Mouse (Mus musculus) stomach, embryonic 16.5 days (tissue): ENCODE data around the gene Cnnm1. TPM values are rescaled to one million over a fixed set of nuclear protein-coding genes. Genes with fewer than 3 reads are reported as not detected.

Experiments
- ATAC-seq: fragments of 200-750 bp; cut with Nextera tagmentation; 2 replicates; pipeline ENCODE4 v1.8.0; 2017; ENCODE audit warnings: moderate number of reproducible peaks, moderate TSS enrichment; ENCODE audit not compliant: insufficient read depth, low FRiP score
- H3K27ac ChIP-seq: fragments of 300-500 bp; sonication (generic); 2 replicates; pipeline ENCODE4 v1.5.1; 2014; ENCODE audit warnings: low read length
- H3K27me3 ChIP-seq: fragments of 300-500 bp; sonication (generic); 2 replicates; pipeline ENCODE4 v1.6.1; 2014; ENCODE audit warnings: low read length, control low read depth, mixed read lengths; ENCODE audit not compliant: control insufficient read depth, insufficient read depth
- H3K36me3 ChIP-seq: fragments of 300-500 bp; sonication (generic); 2 replicates; pipeline ENCODE4 v1.6.1; 2014; ENCODE audit warnings: low read length; ENCODE audit not compliant: control insufficient read depth, insufficient read depth
- H3K4me1 ChIP-seq: fragments of 300-500 bp; sonication (generic); 2 replicates; pipeline ENCODE4 v1.6.1; 2014; ENCODE audit warnings: low read length, control low read depth, mixed read lengths; ENCODE audit not compliant: control insufficient read depth, insufficient read depth
- H3K4me2 ChIP-seq: fragments of 300-500 bp; sonication (generic); 2 replicates; pipeline ENCODE4 v1.6.1; 2014; ENCODE audit warnings: low read depth, low read length, mixed read lengths
- H3K4me3 ChIP-seq: fragments of 300-500 bp; sonication (generic); replicated peaks from 2 replicates; pipeline ENCODE4 v1.5.1; 2014; ENCODE audit warnings: mild to moderate bottlenecking, low read length
- H3K9ac ChIP-seq: fragments of 300-500 bp; sonication (generic); 2 replicates; pipeline ENCODE4 v1.6.1; 2014; ENCODE audit warnings: low read length
- H3K9me3 ChIP-seq: fragments of 300-500 bp; sonication (generic); replicated peaks from 2 replicates; pipeline ENCODE4 v1.6.1; 2016; ENCODE audit warnings: low read length, control low read depth; ENCODE audit not compliant: control insufficient read depth
- WGBS: fragments of 180-500 bp; shearing (Covaris S2); extraction: QIAGEN DNeasy Blood & Tissue Kit; methylation state at CpG from one replicate; pipeline ENCODE4 v1.1.7; 2014; 5-methylcytosine and 5-hydroxymethylcytosine counted together
- polyA plus RNA-seq: library from polyadenylated mRNA; unstranded; fragments of >200 nt; fragmentation: Nextera tagmentation; extraction: Ambion mirVana; gene quantifications from 2 replicates; pipeline ENCODE4 v1.2.1, GENCODE M21; 2015

Cnnm1 gene
- polyA plus RNA-seq, 1 experiment from 2014 or later, result 0.32 TPM

- no peaks in the 10 kb centered on the region for H3K36me3 ChIP-seq
- WGBS, result 87% methylated on average over 12 of the region's 12 CpGs
- ATAC-seq, result no peak
- H3K4me3 ChIP-seq, result no peak overlapping the region
- H3K9me3 ChIP-seq, result no peaks in the 10 kb centered on the region
- H3K27ac ChIP-seq, result no peak overlapping the region
- no peaks in the 10 kb centered on the region for H3K4me1 ChIP-seq
- no peak overlapping the region for H3K4me2 ChIP-seq
- no peaks in the 10 kb centered on the region for H3K27me3 ChIP-seq
- H3K9ac ChIP-seq, result no peak overlapping the region
These were observed 20.2 kb downstream of the Cnnm1 start for GRCm38 (mm10) chr19:43460481-43460880.

DNA sequence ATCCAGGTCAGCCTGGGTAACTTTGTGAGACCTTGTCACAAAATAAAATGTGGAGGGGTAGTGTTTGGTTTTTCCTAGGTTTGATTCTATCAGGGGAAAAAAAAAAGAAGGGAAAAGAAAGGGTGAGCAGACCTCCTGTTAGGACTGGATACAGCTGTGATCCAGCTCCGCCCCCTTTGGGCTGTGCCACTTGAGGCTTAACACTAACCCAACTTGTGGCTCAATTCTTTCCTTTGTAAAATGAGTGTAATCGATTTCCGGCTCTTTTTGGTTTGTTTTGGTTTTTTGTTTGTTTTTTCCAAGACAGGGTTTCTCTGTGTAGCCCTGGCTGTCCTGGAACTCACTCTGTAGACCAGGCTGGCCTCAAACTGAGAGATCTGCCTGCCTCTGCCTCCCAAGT, 21.9 kb downstream of the Cnnm1 start:
- Histone ChIP-seq H3K27me3 (no peaks in the 10 kb centered on the region), H3K27ac (no peak overlapping the region), H3K4me2 (no peak overlapping the region), H3K9ac (no peak overlapping the region), H3K4me3 (no peak overlapping the region), H3K36me3 (no peaks in the 10 kb centered on the region), H3K4me1 (no peaks in the 10 kb centered on the region), H3K9me3 (no peaks in the 10 kb centered on the region)
- ATAC-seq, result no peak
- WGBS, result 92% methylated on average over 3 of the region's 3 CpGs

- Histone ChIP-seq H3K27me3 (no peaks in the 10 kb centered on the region), H3K27ac (no peak overlapping the region), H3K4me2 (no peak overlapping the region), H3K9ac (no peak overlapping the region), H3K4me3 (no peak overlapping the region), H3K36me3 (no peaks in the 10 kb centered on the region), H3K9me3 (no peaks in the 10 kb centered on the region), H3K4me1 (no peaks in the 10 kb centered on the region)
- 83% methylated on average over 7 of the region's 7 CpGs for WGBS
- peak; percentile 79 for ATAC-seq
These were observed 23.5 kb downstream of the Cnnm1 start for GRCm38 (mm10) chr19:43463546-43464293.

- H3K9me3 ChIP-seq, result no peaks in the 10 kb centered on the region
- H3K27me3 ChIP-seq, result no peaks in the 10 kb centered on the region
- ATAC-seq, result no peak
- no peaks in the 10 kb centered on the region for H3K36me3 ChIP-seq
- H3K4me3 ChIP-seq, result no peak overlapping the region
- no peak overlapping the region for H3K27ac ChIP-seq
- no peak overlapping the region for H3K9ac ChIP-seq
- no peaks in the 10 kb centered on the region for H3K4me1 ChIP-seq
- no peak overlapping the region for H3K4me2 ChIP-seq
- 68% methylated on average over 3 of the region's 3 CpGs for WGBS
These were observed 24.1 kb downstream of the Cnnm1 start for GRCm38 (mm10) chr19:43464294-43464687.

DNA sequence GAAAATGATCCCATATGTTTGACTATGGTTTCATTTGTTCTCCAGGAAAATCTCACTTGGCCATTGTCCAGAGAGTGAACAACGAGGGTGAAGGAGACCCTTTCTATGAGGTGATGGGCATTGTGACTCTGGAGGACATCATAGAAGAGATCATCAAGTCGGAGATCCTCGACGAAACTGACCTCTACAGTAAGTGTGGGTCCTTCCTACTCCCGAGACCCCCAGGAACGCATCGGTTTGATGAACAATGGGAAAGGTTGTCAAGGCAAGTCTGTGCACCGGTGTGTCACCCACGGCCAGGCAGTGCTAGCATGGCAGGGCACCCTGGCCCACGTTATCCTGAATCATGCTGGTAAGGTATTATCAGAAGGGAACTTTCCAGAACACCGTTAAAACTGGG, 24.8 kb downstream of the Cnnm1 start:
- WGBS, result 89% methylated on average over 11 of the region's 11 CpGs
- H3K27ac ChIP-seq, result no peak overlapping the region
- ATAC-seq, result no peak
- H3K4me3 ChIP-seq, result no peak overlapping the region
- no peaks in the 10 kb centered on the region for H3K4me1 ChIP-seq
- no peak overlapping the region for H3K9ac ChIP-seq
- no peaks in the 10 kb centered on the region for H3K36me3 ChIP-seq
- no peak overlapping the region for H3K4me2 ChIP-seq
- H3K27me3 ChIP-seq, result no peaks in the 10 kb centered on the region
- H3K9me3 ChIP-seq, result no peaks in the 10 kb centered on the region

DNA sequence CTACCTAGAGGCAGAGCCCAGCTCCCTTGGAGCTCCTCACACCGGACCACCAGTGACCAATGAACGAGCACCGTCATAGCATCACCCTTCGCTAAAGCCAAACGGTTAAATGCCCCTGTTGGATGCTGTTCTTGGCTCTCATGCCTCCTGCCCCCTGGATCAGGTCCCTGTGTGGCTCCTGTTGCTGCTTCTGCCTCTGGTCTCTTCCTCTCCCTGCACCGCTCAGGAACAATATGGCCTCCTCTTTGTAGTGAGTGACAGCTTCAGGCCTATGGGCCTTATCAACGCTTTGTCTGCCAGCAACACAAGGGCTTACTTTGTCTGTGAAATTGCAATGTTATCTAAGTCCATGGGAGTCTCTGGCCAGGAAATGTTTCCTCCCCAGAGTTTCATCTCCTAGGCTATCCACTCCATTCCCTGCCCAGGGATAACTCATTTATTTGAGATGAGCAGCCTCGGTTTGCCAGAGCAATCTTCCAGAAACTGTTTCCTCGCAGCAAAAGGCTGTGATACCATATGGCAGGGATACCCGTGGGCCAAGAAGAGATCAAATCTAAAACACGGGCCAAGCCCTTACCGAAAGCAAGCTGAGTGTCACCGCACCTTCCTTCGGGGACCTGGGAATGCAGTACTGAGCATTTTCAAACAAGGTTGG, 25.5 kb downstream of the Cnnm1 start:
- H3K27me3 ChIP-seq, result no peaks in the 10 kb centered on the region
- H3K36me3 ChIP-seq, result no peaks in the 10 kb centered on the region
- H3K27ac ChIP-seq, result no peak overlapping the region
- no peak overlapping the region for H3K4me3 ChIP-seq
- ATAC-seq, result no peak
- H3K9me3 ChIP-seq, result no peaks in the 10 kb centered on the region
- no peaks in the 10 kb centered on the region for H3K4me1 ChIP-seq
- H3K4me2 ChIP-seq, result no peak overlapping the region
- WGBS, result 92% methylated on average over 14 of the region's 14 CpGs
- no peak overlapping the region for H3K9ac ChIP-seq

GRCm38 (mm10) chr19:43467927-43468685, 27.9 kb downstream of the Cnnm1 start:
- no peak for ATAC-seq
- whole genome bisulfite sequencing, result 75% methylated on average over 12 of the region's 12 CpGs
- H3K27ac ChIP-seq, result no peak overlapping the region
- no peaks in the 10 kb centered on the region for H3K9me3 ChIP-seq
- no peak overlapping the region for H3K4me3 ChIP-seq
- H3K9ac ChIP-seq, result no peak overlapping the region
- no peaks in the 10 kb centered on the region for H3K36me3 ChIP-seq
- no peaks in the 10 kb centered on the region for H3K27me3 ChIP-seq
- no peak overlapping the region for H3K4me2 ChIP-seq
- H3K4me1 ChIP-seq, result no peaks in the 10 kb centered on the region

GRCm38 (mm10) chr19:43469333-43469732, 29.1 kb downstream of the Cnnm1 start:
- no peak for ATAC-seq
- Histone ChIP-seq H3K9ac (no peak overlapping the region), H3K9me3 (no peaks in the 10 kb centered on the region), H3K36me3 (no peaks in the 10 kb centered on the region), H3K27me3 (no peaks in the 10 kb centered on the region), H3K4me1 (no peaks in the 10 kb centered on the region), H3K4me2 (no peak overlapping the region), H3K27ac (no peak overlapping the region), H3K4me3 (no peak overlapping the region)
- 50% methylated on average over 7 of the region's 7 CpGs for WGBS

DNA sequence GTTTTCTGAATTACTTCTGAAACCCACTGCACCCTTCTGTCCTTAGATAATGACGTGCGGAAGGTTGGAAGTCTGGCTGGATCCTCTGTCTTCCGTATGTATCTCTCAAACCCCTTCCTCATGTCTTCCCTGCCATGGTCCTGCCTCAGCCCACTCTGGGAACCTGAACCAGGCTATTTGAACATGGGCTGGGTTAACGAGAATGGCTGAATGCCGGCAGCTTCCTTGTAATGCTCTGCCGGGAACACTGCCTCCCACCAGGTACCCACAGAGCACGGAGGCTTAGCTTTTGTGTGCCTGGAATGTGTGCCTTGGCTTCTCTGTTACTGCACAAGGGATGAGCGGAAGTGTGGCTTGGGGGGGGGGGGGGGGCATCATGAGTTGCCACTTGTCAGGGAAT, 32.1 kb downstream of the Cnnm1 start:
- no peaks in the 10 kb centered on the region for H3K36me3 ChIP-seq
- H3K27ac ChIP-seq, result no peak overlapping the region
- H3K4me1 ChIP-seq, result no peaks in the 10 kb centered on the region
- no peaks in the 10 kb centered on the region for H3K27me3 ChIP-seq
- no peak overlapping the region for H3K9ac ChIP-seq
- no peak overlapping the region for H3K4me3 ChIP-seq
- no peak overlapping the region for H3K4me2 ChIP-seq
- no peak for ATAC-seq
- 87% methylated on average over 8 of the region's 8 CpGs for WGBS
- no peaks in the 10 kb centered on the region for H3K9me3 ChIP-seq
